Mouse (Mus musculus): ENCODE measurements around the gene Dip2c.

- TF ChIP-seq EP300 (IDR thresholded peaks at IDR 0.05; ENCODE audit: low read depth) (no peak), CTCF (IDR thresholded peaks at IDR 0.05; ENCODE audit: low read depth) (no peak)
These were observed 179.7 kb downstream of the Dip2c start for GRCm38 (mm10) chr13:9455979-9456378.
